Mouse (Mus musculus) brain, embryonic 14.5 days (tissue): ENCODE results near the gene L3mbtl4.

ENCODE experiments used
- CTCF ChIP-seq: fragments of 200-500 bp; IDR thresholded peaks from 2 replicates; pipeline ENCODE4 v1.5.1; 2012; ENCODE audit warnings: inconsistent platforms, mild to moderate bottlenecking, moderate library complexity, borderline replicate concordance; ENCODE audit not compliant: insufficient read depth, insufficient read length; ENCODE audit errors: extremely low read depth
- POLR2A ChIP-seq: fragments of 200-500 bp; IDR thresholded peaks from 2 replicates; pipeline ENCODE4 v1.6.1; 2012; ENCODE audit warnings: mild to moderate bottlenecking, inconsistent platforms, borderline replicate concordance; ENCODE audit not compliant: poor library complexity, insufficient read depth, insufficient read length, severe bottlenecking; ENCODE audit errors: extremely low read depth

- TF ChIP-seq CTCF, result no peak
- no peak for TF ChIP-seq POLR2A
Measured at GRCm38 (mm10) chr17:68371101-68371500, 97.5 kb downstream of the L3mbtl4 start.
